Mouse (Mus musculus) myocyte (in vitro differentiated cells): ENCODE data around the gene Cldnd1. TPM values are rescaled to one million over a fixed set of nuclear protein-coding genes. Genes with fewer than 3 reads are reported as not detected.

Source experiments
- H3K27me3 ChIP-seq: one replicate; pipeline ENCODE4 v1.6.1; 2011; ENCODE audit not compliant: control insufficient read depth, insufficient read depth, insufficient read length
- H3K36me3 ChIP-seq: one replicate; pipeline ENCODE4 v1.6.1; 2011; ENCODE audit not compliant: control insufficient read depth, insufficient read depth
- H3K4me2 ChIP-seq: one replicate; pipeline ENCODE4 v1.6.1; 2011; ENCODE audit warnings: low read depth, control low read depth
- H3K4me3 ChIP-seq: one replicate; pipeline ENCODE4 v1.5.1; 2011; ENCODE audit warnings: mild to moderate bottlenecking, control low read depth, moderate library complexity
- H3K79me2 ChIP-seq: one replicate; pipeline ENCODE4 v1.6.1; 2011; ENCODE audit not compliant: control insufficient read depth, insufficient read depth
- H3ac ChIP-seq: one replicate; pipeline ENCODE4 v1.6.1; 2011; ENCODE audit not compliant: control insufficient read depth, insufficient read length
- CEBPB ChIP-seq: IDR thresholded peaks from 2 replicates; pipeline ENCODE4 v1.6.1; 2011; ENCODE audit warnings: mild to moderate bottlenecking, moderate library complexity; ENCODE audit not compliant: poor library complexity, insufficient read depth, severe bottlenecking
- E2F4 ChIP-seq: IDR thresholded peaks from one replicate; pipeline ENCODE4 v1.6.1; 2011; ENCODE audit warnings: mild to moderate bottlenecking, control low read depth, moderate library complexity; ENCODE audit not compliant: insufficient read depth
- MAX ChIP-seq: IDR thresholded peaks from one replicate; pipeline ENCODE4 v1.6.1; 2011; ENCODE audit warnings: low read depth, mild to moderate bottlenecking, control low read depth
- MYOD1 ChIP-seq, 3 experiments: IDR thresholded peaks; one replicate each; pipeline ENCODE4 v1.6.1; 2011; ENCODE audit warnings: control low read depth in 2 of 3, low read depth in 2 of 3, mild to moderate bottlenecking in 2 of 3, moderate library complexity in 1 of 3; ENCODE audit not compliant: insufficient read length in 2 of 3, control insufficient read depth in 1 of 3
- MYOG ChIP-seq, 3 experiments: IDR thresholded peaks; one replicate each; pipeline ENCODE4 v1.6.1; 2011; ENCODE audit warnings: control low read depth in 2 of 3, low read depth in 2 of 3, mild to moderate bottlenecking in 2 of 3; ENCODE audit not compliant: insufficient read length in 2 of 3, control insufficient read depth in 1 of 3, insufficient read depth in 1 of 3
- POLR2A ChIP-seq: IDR thresholded peaks from one replicate; pipeline ENCODE4 v1.6.1; 2011; ENCODE audit warnings: low read depth, mild to moderate bottlenecking, control low read depth, moderate library complexity; ENCODE audit not compliant: insufficient read length
- POLR2AphosphoS2 ChIP-seq: IDR thresholded peaks from one replicate; pipeline ENCODE4 v1.6.1; 2011; ENCODE audit warnings: low read depth, control low read depth; ENCODE audit not compliant: insufficient read length
- REST ChIP-seq: IDR thresholded peaks from one replicate; pipeline ENCODE4 v1.6.1; 2011; ENCODE audit warnings: mild to moderate bottlenecking, control low read depth, moderate library complexity; ENCODE audit not compliant: insufficient read depth, insufficient read length
- SRF ChIP-seq: IDR thresholded peaks from one replicate; pipeline ENCODE4 v1.6.1; 2011; ENCODE audit warnings: low read depth; ENCODE audit not compliant: control insufficient read depth, insufficient read length
- TCF12 ChIP-seq: IDR thresholded peaks from one replicate; pipeline ENCODE4 v1.6.1; 2011; ENCODE audit warnings: mild to moderate bottlenecking, control low read depth; ENCODE audit not compliant: poor library complexity, insufficient read depth, severe bottlenecking
- TCF3 ChIP-seq: IDR thresholded peaks from one replicate; pipeline ENCODE4 v1.6.1; 2011; ENCODE audit warnings: low read depth, control low read depth; ENCODE audit not compliant: insufficient read length
- USF1 ChIP-seq: IDR thresholded peaks from one replicate; pipeline ENCODE4 v1.6.1; 2011; ENCODE audit warnings: low read depth, mild to moderate bottlenecking, control low read depth, moderate library complexity
- polyA plus RNA-seq: library from polyadenylated mRNA; unstranded; fragments of >200 nt; fragmentation: generic; extraction: Trizol; gene quantifications from one replicate; pipeline ENCODE4 v1.2.1, GENCODE M21; 2012; ENCODE audit warnings: missing spikeins

Cldnd1 gene
- polyA plus RNA-seq, 1 experiment = 68.1 TPM

GRCm38 (mm10) chr16:58694091-58694490 is 33.6 kb upstream of the Cldnd1 start:
- Histone ChIP-seq H3K79me2 (no peaks in the 10 kb centered on the region), H3K4me3 (no peak overlapping the region), H3K27me3 (no peaks in the 10 kb centered on the region), H3K36me3 (no peaks in the 10 kb centered on the region), H3K4me2 (no peak overlapping the region), H3ac (no peak overlapping the region)
- no peak for TF ChIP-seq TCF12
- TF ChIP-seq USF1 = no peak
- no peak for TF ChIP-seq MYOG (IDR thresholded peaks at IDR 0.05; ENCODE audit: control insufficient read depth in 1 of 3, insufficient read depth in 1 of 3, insufficient read length in 2 of 3, low read depth in 2 of 3)
- TF ChIP-seq MYOD1 (IDR thresholded peaks at IDR 0.05; ENCODE audit: control insufficient read depth in 1 of 3, insufficient read length in 2 of 3, low read depth in 2 of 3) = no peak
- no peak for TF ChIP-seq TCF3
- TF ChIP-seq POLR2A = no peak
- no peak for TF ChIP-seq REST

- Histone ChIP-seq H3K4me3 (no peak overlapping the region), H3K36me3 (no peaks in the 10 kb centered on the region), H3ac (no peak overlapping the region), H3K27me3 (no peaks in the 10 kb centered on the region), H3K4me2 (no peak overlapping the region), H3K79me2 (no peaks in the 10 kb centered on the region)
- TF ChIP-seq TCF12 (no peak), MYOG (IDR thresholded peaks at IDR 0.05; ENCODE audit: control insufficient read depth in 1 of 3, insufficient read depth in 1 of 3, insufficient read length in 2 of 3, low read depth in 2 of 3) (no peak), POLR2A (no peak), USF1 (no peak), MAX (peak; percentile 74), POLR2AphosphoS2 (no peak), TCF3 (no peak), REST (no peak), MYOD1 (IDR thresholded peaks at IDR 0.05; ENCODE audit: control insufficient read depth in 1 of 3, insufficient read length in 2 of 3, low read depth in 2 of 3) (no peak), E2F4 (no peak), CEBPB (peak; percentile 71; the same call in 1 of the 2 replicates), SRF (no peak)
These were observed 30.9 kb upstream of the Cldnd1 start for GRCm38 (mm10) chr16:58696796-58697195.

- H3K4me3 ChIP-seq = no peak overlapping the region
- no peaks in the 10 kb centered on the region for H3K36me3 ChIP-seq
- TF ChIP-seq USF1 (no peak), MYOG (IDR thresholded peaks at IDR 0.05; ENCODE audit: control insufficient read depth in 1 of 3, insufficient read depth in 1 of 3, insufficient read length in 2 of 3, low read depth in 2 of 3) (no peak), E2F4 (no peak), MAX (no peak), SRF (no peak), CEBPB (no peak), POLR2AphosphoS2 (no peak), REST (no peak), POLR2A (no peak)
- H3K79me2 ChIP-seq = no peaks in the 10 kb centered on the region
- H3K27me3 ChIP-seq = no peaks in the 10 kb centered on the region
- H3K4me2 ChIP-seq = no peak overlapping the region
- H3ac ChIP-seq = no peak overlapping the region
These were observed 30.4 kb upstream of the Cldnd1 start for GRCm38 (mm10) chr16:58697261-58697660.

- no peak overlapping the region for H3ac ChIP-seq
- H3K4me3 ChIP-seq = no peak overlapping the region
- no peak overlapping the region for H3K4me2 ChIP-seq
- no peak for TF ChIP-seq CEBPB
- TF ChIP-seq TCF12 = no peak
- no peak for TF ChIP-seq MYOG (IDR thresholded peaks at IDR 0.05; ENCODE audit: control insufficient read depth in 1 of 3, insufficient read depth in 1 of 3, insufficient read length in 2 of 3, low read depth in 2 of 3)
- no peak for TF ChIP-seq TCF3
- TF ChIP-seq MAX = no peak
- no peak for TF ChIP-seq E2F4
- TF ChIP-seq REST = no peak
- TF ChIP-seq POLR2AphosphoS2 = no peak
- no peaks in the 10 kb centered on the region for H3K27me3 ChIP-seq
- H3K36me3 ChIP-seq = no peaks in the 10 kb centered on the region
- H3K79me2 ChIP-seq = no peaks in the 10 kb centered on the region
These were observed 27.5 kb upstream of the Cldnd1 start for GRCm38 (mm10) chr16:58700174-58700573.

GRCm38 (mm10) chr16:58700816-58701424 is 26.8 kb upstream of the Cldnd1 start:
- Histone ChIP-seq H3K27me3 (no peaks in the 10 kb centered on the region), H3K36me3 (no peaks in the 10 kb centered on the region), H3K4me3 (no peak overlapping the region), H3K79me2 (no peaks in the 10 kb centered on the region), H3ac (no peak overlapping the region), H3K4me2 (peak overlapping the region; percentile 67)
- TF ChIP-seq CEBPB (no peak), USF1 (no peak), TCF12 (no peak), MAX (no peak), POLR2A (no peak), REST (no peak), TCF3 (no peak), SRF (no peak), E2F4 (no peak), POLR2AphosphoS2 (no peak), MYOD1 (IDR thresholded peaks at IDR 0.05; ENCODE audit: control insufficient read depth in 1 of 3, insufficient read length in 2 of 3, low read depth in 2 of 3) (no peak), MYOG (IDR thresholded peaks at IDR 0.05; ENCODE audit: control insufficient read depth in 1 of 3, insufficient read depth in 1 of 3, insufficient read length in 2 of 3, low read depth in 2 of 3) (no peak)
